Mouse (Mus musculus) cerebellum, adult 11-12 months (tissue): ENCODE measurements around the gene Hivep1.

Source experiments
- DNase-seq: peaks from one replicate; pipeline ENCODE4 v3.0.0; 2022

Hivep1 gene

GRCm38 (mm10) chr13:42076751-42077302 lies 25.0 kb downstream of the Hivep1 start:
- no peak for DNase-seq

GRCm38 (mm10) chr13:42077629-42078028 lies 25.8 kb downstream of the Hivep1 start:
- DNase-seq: no peak

GRCm38 (mm10) chr13:42080131-42080916 lies 28.5 kb downstream of the Hivep1 start:
- DNase-seq: no peak

GRCm38 (mm10) chr13:42088339-42088738 lies 36.5 kb downstream of the Hivep1 start:
- DNase-seq: no peak

GRCm38 (mm10) chr13:42089025-42089424 lies 37.2 kb downstream of the Hivep1 start:
- no peak for DNase-seq

- no peak for DNase-seq
Observed at GRCm38 (mm10) chr13:42090751-42091150, 38.9 kb downstream of the Hivep1 start.

GRCm38 (mm10) chr13:42092392-42093139 lies 40.7 kb downstream of the Hivep1 start:
- DNase-seq: peak; percentile 70

- DNase-seq: no peak
Observed at GRCm38 (mm10) chr13:42093268-42094042, 41.6 kb downstream of the Hivep1 start.

GRCm38 (mm10) chr13:42095826-42096515 lies 44.1 kb downstream of the Hivep1 start:
- no peak for DNase-seq

- DNase-seq: no peak
Observed at GRCm38 (mm10) chr13:42097109-42097508, 45.3 kb downstream of the Hivep1 start.

- no peak for DNase-seq
Observed at GRCm38 (mm10) chr13:42098522-42098921, 46.7 kb downstream of the Hivep1 start.

GRCm38 (mm10) chr13:42099523-42099922 lies 47.7 kb downstream of the Hivep1 start:
- no peak for DNase-seq

GRCm38 (mm10) chr13:42101440-42102190 lies 49.8 kb downstream of the Hivep1 start:
- DNase-seq: peak; percentile 53

GRCm38 (mm10) chr13:42102980-42103379 lies 51.2 kb downstream of the Hivep1 start:
- peak; percentile 87 for DNase-seq

GRCm38 (mm10) chr13:42103486-42104166 lies 51.8 kb downstream of the Hivep1 start:
- DNase-seq: no peak

- DNase-seq: no peak
Observed at GRCm38 (mm10) chr13:42104371-42104770, 52.5 kb downstream of the Hivep1 start.

GRCm38 (mm10) chr13:42108483-42109215 lies 56.8 kb downstream of the Hivep1 start:
- no peak for DNase-seq

- no peak for DNase-seq
Observed at GRCm38 (mm10) chr13:42110416-42110815, 58.6 kb downstream of the Hivep1 start.

- no peak for DNase-seq
Observed at GRCm38 (mm10) chr13:42112071-42112470, 60.2 kb downstream of the Hivep1 start.

- DNase-seq: no peak
Observed at GRCm38 (mm10) chr13:42112748-42113147, 60.9 kb downstream of the Hivep1 start.
